Mouse (Mus musculus) ovary, postnatal 36 days (tissue): ENCODE measurements around the gene Plac9b.
"Not testable (repeated sequence)": the region's sequence is repeated elsewhere in the genome, so short reads cannot be mapped to it uniquely, and the experiment has no call there.

Source experiments
- DNase-seq: peaks from one replicate; pipeline ENCODE4 v3.0.0; 2022; ENCODE audit warnings: low spot score, mixed read lengths

The Plac9b gene

DNA sequence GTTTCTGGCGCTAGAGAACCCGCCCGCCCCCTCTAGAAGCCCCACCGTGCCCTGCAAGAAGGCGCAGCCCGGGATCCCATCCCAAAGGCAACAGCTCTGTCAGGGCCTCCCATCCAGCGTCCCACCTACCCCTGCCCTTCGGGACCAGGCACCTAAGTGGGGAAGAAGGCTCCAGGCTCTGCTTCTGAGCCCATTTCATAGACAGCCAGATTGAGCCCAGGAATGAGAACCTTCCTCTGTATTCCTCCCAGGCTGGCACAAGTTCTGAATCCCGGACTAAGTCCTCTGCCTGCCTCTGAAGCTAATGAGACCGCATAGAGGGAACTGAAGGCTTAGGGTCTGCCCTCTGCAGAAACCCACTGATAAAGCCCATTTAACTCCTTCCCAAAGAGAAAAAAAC lies at the start of gene Plac9b:
TSS of gene Plac9b (minus strand) at position 101 of the 400 bp plus-strand sequence.
- not testable (repeated sequence) for DNase-seq

GRCm38 (mm10) chr14:26216233-26217000 lies 34.1 kb upstream of the Plac9b start:
- DNase-seq = not testable (repeated sequence)

GRCm38 (mm10) chr14:26206926-26207247 lies 24.6 kb upstream of the Plac9b start, which contains the start of gene Tmem254b:
Gene Tmem254b (minus strand): TSS chr14:26207041.
- not testable (repeated sequence) for DNase-seq

DNA sequence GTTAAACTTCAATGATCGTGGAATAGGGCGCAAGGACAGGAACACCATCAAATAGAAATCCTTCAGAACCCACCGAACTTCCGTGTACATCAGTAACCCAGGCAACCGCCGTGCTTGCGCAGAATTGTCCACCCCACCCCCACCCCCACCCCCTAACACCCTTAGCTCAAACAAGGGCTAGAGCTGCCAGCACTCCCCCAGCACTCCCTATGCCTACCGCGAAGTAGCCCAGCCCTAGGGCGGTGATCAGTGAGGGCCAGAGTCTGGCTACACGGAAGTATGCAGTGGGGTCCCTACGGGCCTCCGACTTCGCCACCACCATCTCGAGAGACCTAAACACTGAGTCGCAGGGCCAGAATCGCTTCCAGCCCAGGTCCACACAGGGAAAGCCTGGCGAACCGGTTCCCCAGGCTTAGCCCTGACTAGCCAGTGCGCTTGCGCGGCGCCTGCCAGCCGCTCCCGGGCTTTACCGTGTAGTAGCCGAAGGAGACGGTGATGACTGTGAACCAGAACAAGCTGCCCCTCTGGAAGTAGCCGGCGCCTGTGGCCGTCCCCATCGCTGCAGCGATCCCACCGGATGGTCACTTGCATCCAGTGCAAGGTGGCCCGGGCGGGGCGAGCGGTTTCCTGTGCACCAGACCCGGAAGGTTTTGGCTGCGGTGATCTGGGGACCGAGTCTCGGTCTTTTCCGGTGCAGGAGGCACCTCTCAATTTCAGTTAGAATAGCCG lies 24.1 kb upstream of the Plac9b start:
- not testable (repeated sequence) for DNase-seq

DNA sequence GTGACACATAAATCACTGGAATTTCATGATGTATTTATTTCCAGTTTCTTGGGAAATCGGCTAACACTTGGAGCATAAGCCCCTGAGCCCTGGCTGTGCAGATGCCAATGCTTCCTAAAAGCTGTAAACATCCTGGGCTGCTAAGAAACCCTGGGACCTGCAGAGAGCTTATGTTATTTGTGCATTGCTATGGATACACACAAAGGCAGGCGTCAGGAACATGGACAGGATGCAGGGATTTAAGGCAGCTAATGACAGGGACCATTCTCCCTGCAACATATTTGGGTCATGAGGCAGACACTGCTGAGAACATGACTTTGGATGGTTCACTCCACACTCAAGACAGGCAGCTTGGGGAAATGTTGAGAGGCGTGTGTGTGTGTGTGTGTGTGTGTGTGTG lies 15.6 kb upstream of the Plac9b start:
- not testable (repeated sequence) for DNase-seq

DNA sequence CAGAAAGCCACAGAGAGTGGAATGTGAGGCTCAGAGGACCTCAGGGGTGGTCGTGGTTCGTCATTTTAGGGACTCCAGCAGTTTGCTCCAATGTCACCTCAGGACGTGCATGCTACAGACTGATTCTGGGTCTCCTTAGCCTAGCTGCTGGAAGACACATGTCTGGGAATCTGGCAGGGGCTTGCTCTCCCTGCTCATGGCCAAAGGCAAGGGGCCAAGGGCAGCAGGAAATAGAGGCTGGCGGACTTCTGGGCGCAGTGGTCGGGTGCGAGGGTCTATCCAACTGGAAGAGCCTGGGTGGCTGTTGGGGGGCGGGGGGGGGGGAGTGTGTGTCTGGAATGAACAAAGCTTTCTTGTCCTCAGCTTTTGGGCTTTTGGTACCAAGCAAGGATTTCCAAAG lies 6.1 kb upstream of the Plac9b start:
- not testable (repeated sequence) for DNase-seq

DNA sequence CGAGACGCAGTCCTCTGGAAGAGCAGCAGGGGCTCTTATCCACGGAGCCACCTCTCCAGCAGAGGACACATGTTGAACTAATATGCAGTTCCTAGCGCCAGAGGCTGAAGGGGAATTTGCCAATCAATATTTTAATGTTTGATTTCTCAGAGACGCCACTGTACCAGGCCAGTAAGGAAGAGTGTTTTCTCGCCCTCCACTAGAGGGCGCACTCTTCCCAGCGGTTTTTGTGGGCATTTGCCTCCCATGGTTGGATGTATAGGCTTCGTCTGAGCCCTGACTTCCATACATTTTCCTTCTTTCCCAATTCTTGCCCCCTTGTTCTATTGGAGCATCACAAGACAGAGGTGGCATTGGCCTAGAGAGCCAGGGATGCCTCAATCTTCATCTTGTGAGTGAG lies 4.4 kb upstream of the Plac9b start:
- not testable (repeated sequence) for DNase-seq

DNA sequence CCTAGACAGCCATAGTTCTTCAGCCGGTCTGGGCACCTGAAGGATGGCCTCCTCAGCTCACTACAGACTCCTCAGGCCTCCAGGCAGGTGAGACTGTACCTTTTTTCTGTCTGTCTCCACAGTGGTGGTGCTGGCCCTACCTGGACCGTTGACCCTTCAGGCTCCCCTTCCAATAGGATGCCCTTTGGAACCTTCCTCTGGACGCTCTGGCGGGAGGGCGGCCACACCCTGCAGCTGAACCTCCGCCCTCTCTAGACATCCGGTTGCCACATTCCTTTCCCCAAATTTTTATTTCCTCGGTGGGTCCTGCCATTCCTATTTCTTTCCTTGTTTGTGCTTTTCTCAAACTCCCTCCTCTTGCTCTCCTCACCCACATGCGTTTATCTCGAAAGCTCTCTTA lies 620 bp downstream of the Plac9b start:
- DNase-seq = not testable (repeated sequence)

DNA sequence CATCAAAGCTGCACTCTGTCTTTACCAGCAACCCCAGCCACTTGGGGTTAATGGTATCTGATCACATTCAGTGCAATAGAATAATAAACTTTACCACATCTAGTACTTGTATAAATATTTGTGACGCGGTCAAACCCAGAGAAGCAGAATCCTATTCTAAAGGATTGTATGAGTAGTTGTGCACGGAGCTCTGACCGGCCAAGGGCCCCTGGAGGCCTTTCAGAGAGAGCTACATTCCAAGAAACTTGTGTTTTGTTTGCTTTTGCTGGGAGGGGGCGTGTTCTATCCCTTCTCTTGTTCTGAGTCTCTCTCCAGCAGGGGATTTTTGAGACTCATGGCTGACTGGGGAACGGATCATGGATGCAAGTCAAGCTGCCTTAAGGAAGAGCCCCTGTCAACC lies 7.3 kb downstream of the Plac9b start:
- DNase-seq = not testable (repeated sequence)

- not testable (repeated sequence) for DNase-seq
Observed at GRCm38 (mm10) chr14:26173955-26174354, 8.3 kb downstream of the Plac9b start.

- not testable (repeated sequence) for DNase-seq
Observed at GRCm38 (mm10) chr14:26165266-26165665, 17.0 kb downstream of the Plac9b start.

DNA sequence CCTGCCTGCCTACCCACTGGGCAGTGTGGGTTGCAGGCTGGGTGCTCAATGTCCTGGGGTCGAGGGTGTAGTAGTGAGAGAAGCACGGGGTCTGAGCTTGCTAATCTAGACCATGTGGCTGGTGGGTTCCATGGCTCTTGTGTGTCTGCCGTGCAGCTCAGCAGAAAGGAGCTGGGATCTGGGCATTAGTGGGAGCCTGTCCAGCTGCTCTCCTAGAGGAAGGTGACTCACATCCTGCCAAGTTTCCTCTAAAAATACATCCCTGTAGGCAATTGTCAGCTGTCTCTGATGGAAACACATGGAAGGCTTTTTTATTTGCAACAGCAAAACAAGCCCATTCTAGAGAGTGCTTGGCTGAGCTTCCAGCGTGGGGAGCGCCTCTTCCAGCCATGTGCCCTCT lies 19.9 kb downstream of the Plac9b start:
- DNase-seq = not testable (repeated sequence)

- DNase-seq = not testable (repeated sequence)
Observed at GRCm38 (mm10) chr14:26161156-26161555, 21.1 kb downstream of the Plac9b start.

- not testable (repeated sequence) for DNase-seq
Observed at GRCm38 (mm10) chr14:26156032-26156431, 26.2 kb downstream of the Plac9b start.

DNA sequence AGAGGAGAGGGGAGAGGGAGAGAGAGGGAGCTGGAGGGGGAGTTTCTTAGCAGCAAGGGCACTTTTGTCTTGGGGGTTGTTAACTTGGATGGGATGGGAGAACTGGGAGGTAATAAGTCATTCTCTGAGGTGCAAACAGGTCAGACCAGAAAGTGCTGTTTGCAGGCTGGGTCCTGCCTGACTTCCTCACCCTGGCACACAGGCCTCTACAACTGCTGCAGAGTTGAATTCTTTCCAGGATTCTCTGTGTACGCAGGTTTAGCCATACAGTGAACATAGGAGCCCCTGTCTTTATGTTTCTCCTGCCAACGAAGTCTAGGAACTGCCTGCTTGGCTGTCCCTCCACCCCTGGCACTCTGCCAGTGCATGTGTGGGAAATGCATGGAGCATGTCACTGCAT lies 35.2 kb downstream of the Plac9b start:
- not testable (repeated sequence) for DNase-seq

DNA sequence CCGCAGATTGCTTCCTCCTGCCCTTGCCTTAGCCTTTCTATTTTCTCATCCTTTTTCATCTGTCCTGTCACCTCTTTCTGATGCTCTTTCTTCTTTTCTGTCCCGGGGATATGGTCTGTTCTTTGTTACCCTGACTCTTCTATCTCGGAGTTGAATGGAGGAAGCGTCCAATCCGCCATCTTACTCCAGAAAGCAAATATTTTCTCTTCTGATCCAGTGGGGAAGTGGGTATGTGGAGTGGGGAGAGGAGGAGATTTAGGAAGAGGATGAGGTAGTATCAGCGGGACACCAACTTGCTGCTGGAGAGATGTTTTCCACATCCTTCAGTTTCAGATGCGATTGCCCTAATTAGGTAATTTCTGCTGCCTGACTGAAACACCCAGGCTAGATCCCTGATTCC lies 63.2 kb downstream of the Plac9b start:
- DNase-seq = not testable (repeated sequence)

GRCm38 (mm10) chr14:26118550-26119000 lies 63.7 kb downstream of the Plac9b start:
- not testable (repeated sequence) for DNase-seq

DNA sequence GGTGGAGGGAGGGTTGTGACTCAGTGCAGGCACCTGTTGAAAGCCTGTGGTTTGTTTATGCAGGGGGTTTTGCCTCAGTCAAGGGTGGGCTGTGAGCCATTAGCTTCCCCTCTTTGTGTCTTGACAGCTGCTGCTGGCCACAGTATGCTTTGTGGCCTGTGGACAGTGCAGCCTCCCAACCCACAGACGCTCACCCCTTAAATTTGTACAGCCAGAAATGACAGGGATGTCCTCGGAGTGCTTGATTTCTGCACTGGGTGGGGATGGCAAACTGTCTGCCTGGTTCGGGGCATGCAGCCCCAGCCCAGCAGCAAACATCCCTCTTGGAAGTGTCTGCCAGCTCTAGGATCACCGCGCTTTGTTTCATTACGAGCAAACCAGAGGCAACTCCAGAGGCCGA lies 64.1 kb downstream of the Plac9b start, which contains the start of gene Duxbl2:
TSS of gene Duxbl2 (plus strand) at position 200 of the 400 bp plus-strand sequence.
- DNase-seq = not testable (repeated sequence)
